Mouse (Mus musculus) MEL-GATA-1-ER (cell line): Measurements from ENCODE around the gene Mapt.
"Not testable (repeated sequence)": the region's sequence is repeated elsewhere in the genome, so short reads cannot be mapped to it uniquely, and the experiment has no call there.

ENCODE experiments used
- DNase-seq: peaks from one replicate; pipeline ENCODE4 v3.0.0-alpha.2; 2012; ENCODE audit warnings: low read depth; ENCODE audit errors: extremely low read depth

Mapt gene

GRCm38 (mm10) chr11:104233101-104233500 is 1.9 kb downstream of the Mapt start:
- no peak for DNase-seq

DNA sequence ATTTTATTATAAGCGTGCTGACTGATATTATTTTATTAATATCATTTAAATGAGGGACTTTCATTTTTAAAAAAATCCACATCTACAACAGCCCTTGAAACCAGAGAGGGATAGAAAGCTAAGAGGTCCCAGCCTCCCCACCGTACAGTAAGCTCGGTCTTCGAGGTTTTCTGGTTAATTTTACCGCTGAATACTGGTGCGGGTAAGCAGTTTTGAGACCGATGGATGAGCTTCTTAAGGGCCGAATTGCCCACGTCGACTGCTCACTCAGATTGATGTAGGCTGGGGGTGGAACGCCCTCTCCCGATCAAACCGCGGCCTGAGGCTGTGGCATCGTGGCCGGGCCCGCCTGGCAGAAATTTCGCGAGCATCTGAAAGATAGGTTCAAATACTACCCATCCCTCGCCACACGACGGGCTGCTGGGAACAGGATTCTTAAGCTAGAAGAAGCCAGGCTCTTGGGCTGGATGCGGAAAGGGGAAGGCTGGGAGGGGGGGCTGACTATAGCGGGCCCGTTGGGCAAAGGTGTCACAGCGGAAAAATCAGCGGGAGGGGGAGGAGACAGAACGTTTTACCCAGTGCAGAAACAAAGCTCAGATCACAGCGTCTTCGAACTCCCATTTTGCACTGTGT is 2.5 kb downstream of the Mapt start:
- no peak for DNase-seq

DNA sequence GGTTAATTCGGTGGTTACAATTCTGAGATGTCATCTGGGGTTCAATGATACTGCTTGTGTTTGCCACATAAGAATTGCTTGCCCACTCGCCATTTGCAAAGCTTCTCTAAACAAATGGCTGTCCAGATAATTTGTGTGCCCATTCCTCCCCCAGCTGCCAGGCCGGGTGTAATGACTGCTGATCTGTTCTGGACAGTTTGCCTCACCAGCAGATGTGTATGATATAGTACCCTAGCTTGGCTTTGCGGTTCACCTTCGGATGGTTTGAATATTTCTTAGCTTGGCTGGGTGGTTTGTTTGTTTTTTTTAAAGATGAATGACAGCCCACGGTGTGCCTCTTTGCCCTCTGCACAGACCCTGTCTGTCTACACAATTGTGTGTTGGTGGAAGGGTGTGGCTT is 3.5 kb downstream of the Mapt start:
- no peak for DNase-seq

- no peak for DNase-seq
Observed at GRCm38 (mm10) chr11:104235881-104236280, 4.7 kb downstream of the Mapt start.

- no peak for DNase-seq
Observed at GRCm38 (mm10) chr11:104237226-104237625, 6.0 kb downstream of the Mapt start.

DNA sequence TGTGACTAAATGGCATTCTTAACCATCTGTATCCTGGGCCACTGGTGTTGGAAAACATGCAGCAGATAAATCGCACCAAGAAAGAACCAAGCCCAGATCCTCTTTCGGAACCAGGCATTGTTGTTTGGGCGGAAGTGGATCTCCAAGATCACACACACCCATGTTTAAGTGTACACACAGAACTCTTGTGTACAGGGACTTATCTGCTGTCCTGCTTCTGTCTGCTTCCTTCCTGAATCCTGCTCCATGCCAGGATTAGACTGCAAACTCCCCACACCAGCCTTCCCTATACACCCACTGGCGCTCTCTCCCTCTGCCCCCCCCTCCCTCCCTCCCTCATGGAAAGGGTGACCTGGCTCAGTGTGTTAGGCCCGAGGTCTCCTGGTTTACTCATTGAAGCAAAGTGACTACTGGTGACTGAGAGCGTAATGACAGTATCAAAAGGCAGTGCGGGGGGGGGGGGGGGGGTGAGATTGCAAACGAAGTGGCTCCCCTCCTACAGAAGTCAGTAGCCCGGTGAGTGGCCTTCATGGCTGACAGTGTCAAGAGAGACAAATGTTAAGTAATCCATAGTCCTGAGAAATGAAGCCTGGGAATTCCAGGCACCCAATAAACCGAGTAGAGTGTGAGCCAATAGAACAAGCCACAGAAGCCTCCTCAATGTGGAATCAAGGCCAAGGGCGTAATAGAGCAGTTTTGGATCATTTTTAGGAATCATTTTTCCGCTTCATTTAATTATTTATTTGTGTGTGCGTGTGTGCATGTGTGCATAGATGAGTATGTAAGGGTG is 7.0 kb downstream of the Mapt start:
- DNase-seq, result no peak

GRCm38 (mm10) chr11:104245478-104245877 is 14.3 kb downstream of the Mapt start:
- not testable (repeated sequence) for DNase-seq

- no peak for DNase-seq
Observed at GRCm38 (mm10) chr11:104246171-104246694, 15.0 kb downstream of the Mapt start.

GRCm38 (mm10) chr11:104247141-104247717 is 16.0 kb downstream of the Mapt start:
- no peak for DNase-seq

DNA sequence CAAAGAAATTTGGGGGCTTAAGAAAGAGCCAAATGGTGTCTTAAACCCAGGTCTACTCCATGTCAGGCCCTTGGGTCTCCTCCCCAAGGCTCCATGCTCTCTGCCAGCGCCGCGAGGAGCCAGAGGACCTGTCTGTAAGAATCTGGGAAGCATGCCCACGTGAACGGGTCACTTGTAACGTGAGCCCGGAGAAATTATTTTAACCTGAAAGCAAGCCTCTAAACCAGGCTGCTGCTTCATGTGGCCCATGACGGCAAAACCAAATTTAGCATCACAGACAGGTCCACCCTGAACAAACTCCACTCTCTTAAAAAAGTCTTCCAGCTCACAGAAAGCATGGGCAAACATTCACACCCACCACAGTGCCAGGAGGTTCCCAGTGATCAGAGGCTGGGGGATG is 18.2 kb downstream of the Mapt start:
- DNase-seq, result no peak

- no peak for DNase-seq
Observed at GRCm38 (mm10) chr11:104251121-104251520, 19.9 kb downstream of the Mapt start.

DNA sequence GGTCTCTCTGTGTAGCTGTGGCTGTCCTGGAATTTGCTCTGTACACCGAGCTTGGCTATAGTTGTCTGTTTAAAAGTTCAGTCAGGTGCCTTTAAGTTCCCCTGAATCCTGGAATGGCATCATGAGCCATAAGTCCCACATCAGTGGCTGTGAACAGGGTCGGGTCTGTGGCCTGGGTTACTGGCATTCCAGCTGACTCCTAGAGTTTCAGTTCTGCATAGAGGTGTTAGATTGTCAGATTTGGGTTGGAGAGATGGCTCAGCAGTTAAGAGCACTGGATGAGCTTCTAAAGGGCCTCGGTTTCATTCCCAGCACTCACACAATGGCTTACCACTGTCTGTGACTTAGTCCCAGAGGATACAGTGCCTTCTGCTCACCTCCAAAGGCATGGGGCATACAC is 20.9 kb downstream of the Mapt start:
- no peak for DNase-seq

DNA sequence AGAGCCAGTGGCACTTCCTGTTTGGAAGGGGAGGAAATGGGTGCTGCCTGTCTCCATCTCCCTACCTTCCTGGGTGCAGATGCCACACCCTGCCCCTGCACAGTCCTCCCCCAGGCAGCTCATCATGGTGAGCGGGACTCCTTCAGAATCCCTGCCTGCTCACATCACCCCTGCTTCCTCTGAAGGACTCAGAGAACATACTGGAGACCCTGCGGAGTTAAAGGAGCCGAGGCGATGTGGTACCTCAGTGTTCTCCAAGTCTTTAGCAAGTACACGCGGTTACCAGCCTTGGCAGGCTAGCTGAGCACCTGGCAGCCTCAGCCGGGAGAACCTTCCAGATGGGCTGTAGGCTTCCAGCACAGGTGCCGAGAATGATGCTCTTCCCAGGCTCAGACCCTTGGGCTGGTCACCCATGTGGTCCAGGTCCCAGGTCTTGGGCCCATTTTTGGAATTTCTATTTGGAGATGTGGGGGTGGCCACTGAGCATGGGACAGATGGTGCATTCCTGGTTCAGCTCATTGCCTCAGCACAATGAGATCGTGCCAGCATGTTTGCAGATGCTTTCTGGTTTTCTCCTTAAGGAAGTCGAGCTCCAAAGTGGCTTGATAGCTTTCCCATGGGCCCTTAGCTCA is 23.3 kb downstream of the Mapt start:
- no peak for DNase-seq

- no peak for DNase-seq
Observed at GRCm38 (mm10) chr11:104256179-104256578, 25.0 kb downstream of the Mapt start.

- DNase-seq, result no peak
Observed at GRCm38 (mm10) chr11:104258991-104259390, 27.8 kb downstream of the Mapt start.

- DNase-seq, result no peak
Observed at GRCm38 (mm10) chr11:104264683-104265082, 33.5 kb downstream of the Mapt start.

- DNase-seq, result no peak
Observed at GRCm38 (mm10) chr11:104265669-104266068, 34.5 kb downstream of the Mapt start.

DNA sequence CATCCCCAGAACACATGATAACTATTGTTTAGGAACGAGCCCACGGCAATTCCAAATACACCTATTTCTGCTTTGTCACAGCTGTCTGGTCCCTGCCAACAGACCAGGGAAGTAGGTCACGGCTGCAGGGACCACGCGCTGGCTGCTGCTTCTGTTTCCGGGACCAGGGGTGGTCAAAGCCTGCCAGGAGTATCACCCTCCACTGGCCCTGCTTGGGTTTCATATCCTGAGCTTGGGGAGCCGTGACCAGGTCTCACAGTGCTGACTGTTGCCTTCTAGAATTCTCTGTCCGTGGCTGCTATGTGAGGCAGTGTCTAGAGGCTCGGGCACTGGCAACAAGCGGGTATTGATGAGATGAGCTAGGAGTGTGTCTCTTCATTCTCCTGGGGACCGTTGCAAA is 36.2 kb downstream of the Mapt start:
- DNase-seq, result no peak

GRCm38 (mm10) chr11:104269385-104269822 is 38.2 kb downstream of the Mapt start:
- no peak for DNase-seq

DNA sequence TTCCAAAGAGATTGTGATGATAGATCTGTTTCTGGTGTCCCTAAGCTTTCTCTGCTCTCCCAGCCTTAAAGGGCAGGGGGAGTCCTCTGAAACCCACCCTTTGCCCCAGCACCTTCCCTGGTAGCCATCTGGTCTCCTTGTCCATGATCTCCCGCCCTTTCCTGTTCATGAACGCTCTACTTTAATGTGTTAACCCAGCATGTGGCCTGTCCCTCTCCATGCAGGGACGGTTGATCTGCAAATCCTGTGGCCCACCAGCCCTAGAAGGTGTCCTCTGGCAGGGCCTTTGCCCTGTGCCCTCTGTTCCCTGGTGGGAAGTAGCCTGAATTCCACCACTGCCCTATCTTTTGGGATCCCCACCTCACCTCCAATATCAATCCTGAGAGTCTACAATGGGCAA is 39.3 kb downstream of the Mapt start:
- DNase-seq, result no peak

- DNase-seq, result no peak
Observed at GRCm38 (mm10) chr11:104270876-104271275, 39.7 kb downstream of the Mapt start.

DNA sequence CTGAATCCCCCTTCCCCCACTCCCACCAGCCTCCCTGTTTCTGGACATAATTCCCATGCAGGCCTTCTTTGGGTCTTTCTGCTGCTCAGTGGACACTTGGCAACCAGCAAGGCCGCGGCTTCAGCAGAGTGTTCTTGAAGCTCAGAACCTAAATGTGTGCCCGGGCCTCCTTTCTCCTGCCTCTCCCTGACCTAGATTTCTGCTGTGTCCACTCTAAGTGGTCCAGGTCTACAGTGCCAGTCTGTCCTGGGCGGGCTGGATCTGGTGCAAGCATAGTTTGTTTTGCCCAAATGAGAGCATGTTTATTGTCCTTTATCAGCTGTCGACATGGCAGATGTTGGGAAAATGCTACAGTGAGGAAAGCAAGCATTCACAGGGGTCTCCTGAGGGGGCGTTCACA is 40.7 kb downstream of the Mapt start:
- DNase-seq, result no peak
